Mouse (Mus musculus) ES-Bruce4 (cell line): ENCODE data around the gene Kcnab3. TPM values are rescaled to one million over a fixed set of nuclear protein-coding genes. Genes with fewer than 3 reads are reported as not detected.

ENCODE experiments used
- H3K27ac ChIP-seq: 2 replicates; pipeline ENCODE4 v1.5.1; 2012; ENCODE audit warnings: low read length, inconsistent platforms; ENCODE audit not compliant: insufficient read depth
- H3K27me3 ChIP-seq: 2 replicates; pipeline ENCODE4 v1.6.1; 2012; ENCODE audit warnings: mild to moderate bottlenecking, low read length, inconsistent platforms; ENCODE audit not compliant: control insufficient read depth, poor library complexity, insufficient read depth, severe bottlenecking
- H3K36me3 ChIP-seq: 2 replicates; pipeline ENCODE4 v1.6.1; 2012; ENCODE audit warnings: inconsistent platforms, mild to moderate bottlenecking, low read length, moderate library complexity; ENCODE audit not compliant: control insufficient read depth, poor library complexity, insufficient read depth, severe bottlenecking
- H3K4me1 ChIP-seq: one replicate; pipeline ENCODE4 v1.8.1; 2011; ENCODE audit warnings: low read length; ENCODE audit not compliant: control insufficient read depth, insufficient read depth
- H3K4me3 ChIP-seq: 2 replicates; pipeline ENCODE4 v1.5.1; 2011; ENCODE audit warnings: low read depth, mild to moderate bottlenecking, low read length
- H3K9ac ChIP-seq: 2 replicates; pipeline ENCODE4 v1.6.1; 2012; ENCODE audit warnings: low read depth, mild to moderate bottlenecking, inconsistent platforms; ENCODE audit not compliant: poor library complexity, severe bottlenecking
- H3K9me3 ChIP-seq: replicated peaks from 2 replicates; pipeline ENCODE4 v1.6.1; 2012; ENCODE audit warnings: mild to moderate bottlenecking, low read length, inconsistent platforms; ENCODE audit not compliant: control insufficient read depth, poor library complexity, insufficient read depth, severe bottlenecking
- CTCF ChIP-seq: IDR thresholded peaks from one replicate; pipeline ENCODE4 v1.8.1; 2011; ENCODE audit warnings: low read depth, low read length
- EP300 ChIP-seq: IDR thresholded peaks from 2 replicates; pipeline ENCODE4 v1.6.1; 2011; ENCODE audit warnings: low read depth, low read length; ENCODE audit not compliant: insufficient read depth
- POLR2A ChIP-seq: IDR thresholded peaks from one replicate; pipeline ENCODE4 v1.8.1; 2011; ENCODE audit warnings: low read length; ENCODE audit not compliant: insufficient read depth
- polyA plus RNA-seq: library from polyadenylated mRNA; stranded (reverse); fragments of >200 nt; gene quantifications from 2 replicates; pipeline ENCODE4 v1.2.4, GENCODE M21; 2011; ENCODE audit warnings: low read depth; ENCODE audit not compliant: missing spikeins, insufficient read depth, insufficient read length

The Kcnab3 gene
- polyA plus RNA-seq, 1 experiment, result 2.5 TPM

DNA sequence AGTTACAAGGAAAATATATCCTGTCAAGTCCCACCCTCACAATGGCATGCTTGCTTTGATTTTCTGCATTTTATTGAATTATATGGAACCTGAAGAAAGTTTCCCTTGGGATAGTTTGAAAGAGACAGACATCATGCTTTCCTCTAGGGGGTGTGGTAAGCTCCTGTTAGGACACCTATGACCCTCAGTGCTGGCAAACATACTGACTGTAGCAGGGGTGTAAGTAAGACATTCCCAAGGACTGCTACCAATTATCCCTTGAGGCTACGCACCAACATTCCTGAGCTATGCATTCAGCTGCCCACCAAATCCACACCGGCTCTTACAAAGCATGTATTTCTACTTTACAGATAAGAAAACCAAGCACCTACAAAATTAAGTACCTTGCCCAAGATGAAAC, 36.4 kb downstream of the Kcnab3 start:
- TF ChIP-seq CTCF (no peak), POLR2A (no peak), EP300 (no peak)

DNA sequence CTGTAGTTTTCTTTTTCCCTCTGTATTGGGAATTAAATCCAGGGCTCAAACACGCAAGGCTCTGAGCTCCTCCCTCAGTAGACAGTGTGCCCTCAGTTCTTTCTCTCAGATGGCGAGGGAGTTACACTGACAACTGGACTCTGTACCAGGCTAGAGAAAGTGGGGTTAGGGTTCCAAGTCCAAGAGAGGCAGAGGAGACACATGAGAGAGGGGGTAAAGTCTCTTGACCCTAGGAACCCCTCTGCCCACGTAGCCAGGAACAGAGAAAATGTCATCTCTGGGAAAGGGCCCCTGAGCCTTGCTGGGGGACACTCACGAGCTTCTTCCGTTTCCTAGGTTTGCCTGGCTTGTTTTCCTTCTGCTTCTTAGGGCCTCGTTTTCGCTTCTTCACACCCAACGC, 38.3 kb downstream of the Kcnab3 start:
- Histone ChIP-seq H3K4me1 (peaks cover 4% of the 10 kb centered on the region), H3K36me3 (no peaks in the 10 kb centered on the region), H3K9ac (no peak overlapping the region), H3K4me3 (no peak overlapping the region), H3K27me3 (peaks cover 14% of the 10 kb centered on the region), H3K9me3 (no peaks in the 10 kb centered on the region), H3K27ac (no peak overlapping the region)
- TF ChIP-seq CTCF (no peak), POLR2A (no peak), EP300 (no peak)

More for the DNA sequence above, 36.4 kb downstream of the Kcnab3 start:
- no peak overlapping the region for H3K9ac ChIP-seq
- H3K27me3 ChIP-seq, result peaks cover 2% of the 10 kb centered on the region; the same call in 1 of the 2 replicates
- no peak overlapping the region for H3K4me3 ChIP-seq
- peaks cover 4% of the 10 kb centered on the region for H3K4me1 ChIP-seq
- no peak overlapping the region for H3K27ac ChIP-seq
- H3K9me3 ChIP-seq, result no peaks in the 10 kb centered on the region
- H3K36me3 ChIP-seq, result no peaks in the 10 kb centered on the region

DNA sequence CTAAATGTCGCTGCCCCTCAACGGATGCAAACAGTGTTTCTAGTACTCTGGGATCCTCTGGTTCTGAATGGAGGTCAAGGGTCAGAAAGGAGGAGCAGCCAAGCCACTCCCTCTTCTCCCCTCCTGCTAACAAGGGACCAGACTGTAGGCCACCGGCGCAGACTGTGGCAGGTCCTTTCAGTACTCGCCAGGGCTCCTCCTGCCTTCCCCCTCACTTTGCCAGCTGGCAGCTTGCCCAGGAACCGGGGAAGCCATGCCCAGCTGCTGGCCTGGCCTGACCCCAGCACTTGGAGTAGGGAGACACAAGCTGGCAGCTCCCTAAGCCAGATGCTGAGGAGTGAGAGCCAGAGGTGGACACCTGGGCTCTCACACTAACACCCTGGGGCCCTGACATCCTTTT, 38.9 kb downstream of the Kcnab3 start:
- H3K27ac ChIP-seq, result no peak overlapping the region
- H3K4me1 ChIP-seq, result peaks cover 4% of the 10 kb centered on the region
- TF ChIP-seq EP300 (no peak), CTCF (no peak), POLR2A (no peak)

DNA sequence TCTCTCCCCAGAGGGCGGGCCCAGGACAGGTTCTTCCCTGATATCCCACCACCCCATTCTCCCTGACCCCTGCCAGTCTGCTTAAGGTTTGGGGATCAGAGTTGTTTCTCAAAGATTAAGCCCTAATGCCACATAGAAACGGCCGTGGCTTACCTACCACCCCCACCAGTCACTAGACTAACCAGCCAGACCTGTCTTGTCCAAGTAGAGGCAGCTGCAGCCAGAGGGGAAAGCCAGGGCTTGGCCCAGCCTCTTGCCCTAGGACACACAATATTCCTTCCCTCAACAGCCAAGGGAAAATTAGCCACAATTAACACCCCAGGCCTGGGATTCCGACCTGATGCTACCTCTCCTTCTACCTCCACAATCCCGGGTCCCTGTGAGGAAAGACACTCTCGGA, 39.7 kb downstream of the Kcnab3 start:
- Histone ChIP-seq H3K9ac (peak overlapping the region; percentile 62), H3K36me3 (no peaks in the 10 kb centered on the region), H3K9me3 (no peaks in the 10 kb centered on the region), H3K27me3 (peaks cover 14% of the 10 kb centered on the region), H3K4me3 (peak overlapping the region; percentile 46), H3K27ac (no peak overlapping the region), H3K4me1 (peaks cover 4% of the 10 kb centered on the region)
- TF ChIP-seq POLR2A, result no peak
- TF ChIP-seq CTCF, result no peak
- no peak for TF ChIP-seq EP300

More for the DNA sequence above, 38.9 kb downstream of the Kcnab3 start:
- Histone ChIP-seq H3K27me3 (peaks cover 14% of the 10 kb centered on the region), H3K36me3 (no peaks in the 10 kb centered on the region), H3K9ac (no peak overlapping the region), H3K4me3 (no peak overlapping the region), H3K9me3 (no peaks in the 10 kb centered on the region)

DNA sequence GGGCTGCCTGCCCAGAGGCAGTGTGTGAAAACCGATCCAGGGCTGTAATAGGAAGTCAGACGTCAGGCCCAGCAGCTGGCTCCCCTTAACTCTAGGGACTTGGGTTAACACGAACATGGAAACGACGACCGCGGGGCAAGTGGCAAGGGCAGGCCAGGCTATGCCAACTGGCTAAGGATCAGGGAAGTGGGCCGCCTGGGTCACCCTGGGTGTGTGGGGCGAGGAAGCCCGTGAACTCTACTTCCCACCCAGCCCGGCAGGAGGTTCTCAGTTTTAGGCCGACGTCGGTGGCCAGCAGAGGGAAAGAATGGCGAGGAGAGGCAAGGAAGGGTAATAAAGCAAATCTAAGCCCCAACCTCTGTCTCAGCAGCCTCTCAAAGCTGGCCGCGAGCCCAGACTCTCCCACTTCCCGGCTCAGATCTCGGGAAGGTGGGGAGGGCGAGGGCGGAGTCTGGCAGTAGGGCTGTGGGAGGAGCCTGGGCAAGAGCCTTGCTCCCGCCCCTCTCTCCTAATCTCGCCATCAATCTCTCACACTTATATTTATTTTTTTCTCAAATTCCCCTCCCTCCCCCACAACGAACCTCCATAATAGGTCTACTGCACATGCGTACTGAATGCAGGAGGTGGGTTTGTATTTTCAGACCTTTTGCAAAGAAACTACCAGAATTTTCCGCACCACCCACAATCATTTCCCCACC, 40.2 kb downstream of the Kcnab3 start:
- no peak for TF ChIP-seq POLR2A
- TF ChIP-seq CTCF, result no peak
- TF ChIP-seq EP300, result no peak
- H3K36me3 ChIP-seq, result no peaks in the 10 kb centered on the region
- H3K27ac ChIP-seq, result no peak overlapping the region
- H3K4me1 ChIP-seq, result peaks cover 4% of the 10 kb centered on the region
- H3K4me3 ChIP-seq, result peak overlapping the region; percentile 46
- no peaks in the 10 kb centered on the region for H3K9me3 ChIP-seq
- peak overlapping the region; percentile 62 for H3K9ac ChIP-seq
- H3K27me3 ChIP-seq, result peaks cover 14% of the 10 kb centered on the region

DNA sequence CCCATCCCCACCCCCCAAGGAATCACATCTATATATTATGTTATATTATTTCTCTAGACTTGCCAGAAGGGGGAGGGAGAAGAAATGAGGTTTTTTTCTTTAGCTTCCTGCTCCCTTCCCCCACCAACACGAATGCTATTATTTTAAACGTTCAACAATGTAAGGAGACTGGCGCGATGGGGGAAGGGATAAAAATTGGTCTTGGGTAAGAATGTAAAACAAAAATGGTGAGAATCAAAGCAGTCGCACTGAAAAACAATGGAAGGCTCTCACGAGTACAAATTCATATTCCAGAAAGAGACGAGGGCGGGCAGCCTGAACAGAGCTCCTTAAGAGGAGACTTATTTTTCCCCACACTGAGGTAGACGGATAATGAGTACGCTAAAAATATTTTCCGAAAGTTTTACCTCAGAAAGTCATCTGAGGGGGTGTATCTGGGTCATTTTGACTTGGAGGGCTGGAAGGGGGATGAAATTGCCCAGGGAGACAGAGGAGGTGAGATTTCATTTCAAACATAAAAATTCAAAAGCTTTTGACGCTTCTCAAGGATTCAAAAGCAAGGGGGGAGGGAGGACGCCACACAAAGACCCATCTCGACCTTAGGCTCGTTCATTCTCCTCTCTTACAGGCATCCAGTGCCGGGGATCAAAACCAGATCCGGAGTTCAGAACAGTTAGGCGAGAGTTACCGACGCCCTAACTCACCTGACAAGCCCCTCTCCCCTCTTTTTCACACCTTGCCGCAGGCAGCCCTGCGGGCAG, 41.0 kb downstream of the Kcnab3 start:
- H3K9me3 ChIP-seq, result no peaks in the 10 kb centered on the region
- TF ChIP-seq POLR2A, result no peak
- H3K27me3 ChIP-seq, result peaks cover 14% of the 10 kb centered on the region
- peaks cover 4% of the 10 kb centered on the region for H3K4me1 ChIP-seq
- H3K27ac ChIP-seq, result no peak overlapping the region
- H3K9ac ChIP-seq, result no peak overlapping the region
- no peaks in the 10 kb centered on the region for H3K36me3 ChIP-seq
- H3K4me3 ChIP-seq, result no peak overlapping the region
